Mouse (Mus musculus) olfactory bulb, adult 2 months (tissue): ENCODE data around the gene Gapdhs. TPM values are rescaled to one million over a fixed set of nuclear protein-coding genes. Genes with fewer than 3 reads are reported as not detected.
"Not testable (repeated sequence)": the region's sequence is repeated elsewhere in the genome, so short reads cannot be mapped to it uniquely, and the experiment has no call there.

ENCODE experiments used
- H3K27ac ChIP-seq: fragments of 200-500 bp; 2 replicates; pipeline ENCODE4 v1.5.1; 2012; ENCODE audit warnings: low read depth, low read length; ENCODE audit not compliant: insufficient read depth
- H3K4me1 ChIP-seq: fragments of 200-500 bp; 2 replicates; pipeline ENCODE4 v1.6.1; 2012; ENCODE audit warnings: low read length; ENCODE audit not compliant: control insufficient read depth, insufficient read depth
- H3K4me3 ChIP-seq: fragments of 200-500 bp; 2 replicates; pipeline ENCODE4 v1.5.1; 2012; ENCODE audit warnings: mild to moderate bottlenecking, low read depth, low read length, moderate library complexity; ENCODE audit not compliant: insufficient read depth
- CTCF ChIP-seq: fragments of 200-500 bp; IDR thresholded peaks from 2 replicates; pipeline ENCODE4 v1.5.1; 2012; ENCODE audit warnings: low read depth, mild to moderate bottlenecking, low read length, moderate library complexity; ENCODE audit not compliant: insufficient read depth
- POLR2A ChIP-seq: fragments of 200-500 bp; IDR thresholded peaks from 2 replicates; pipeline ENCODE4 v1.6.1; 2012; ENCODE audit warnings: mild to moderate bottlenecking, low read depth, low read length, moderate library complexity; ENCODE audit not compliant: insufficient read depth
- WGBS: fragments of 180-500 bp; shearing (Covaris S2); methylation state at CpG from one replicate; pipeline ENCODE4 v1.1.7; 2018; 5-methylcytosine and 5-hydroxymethylcytosine counted together
- polyA plus RNA-seq: library from polyadenylated mRNA; stranded (reverse); fragments of >200 nt; gene quantifications from 2 replicates; pipeline ENCODE4 v1.2.4, GENCODE M21; 2012; ENCODE audit warnings: low replicate concordance; ENCODE audit not compliant: missing spikeins, insufficient read depth, insufficient read length

The Gapdhs gene
- polyA plus RNA-seq, 1 experiment = not detected

GRCm38 (mm10) chr7:30751086-30751669 is 7.7 kb upstream of the Gapdhs start, which contains the start of gene Sbsn:
Gene Sbsn, plus strand, starts transcription at chr7:30751471.
- Histone ChIP-seq H3K4me1 (peaks cover 29% of the 10 kb centered on the region), H3K4me3 (no peak within 1 kb of the TSS), H3K27ac (peak within 1 kb of the TSS; percentile 28)
- WGBS = 22% methylated on average over 5 of the region's 5 CpGs
- 0 out of 2 replicates have a peak, but pooled peaks have one; percentile 19 for TF ChIP-seq POLR2A
- no peak for TF ChIP-seq CTCF

GRCm38 (mm10) chr7:30749824-30750606 is 6.5 kb upstream of the Gapdhs start:
- 73% methylated on average over 13 of the region's 13 CpGs for WGBS
- Histone ChIP-seq H3K4me1 (peaks cover 29% of the 10 kb centered on the region), H3K27ac (no peak overlapping the region), H3K4me3 (no peak overlapping the region)
- TF ChIP-seq POLR2A = no peak

GRCm38 (mm10) chr7:30747525-30748204 is 4.2 kb upstream of the Gapdhs start:
- Histone ChIP-seq H3K27ac (no peak overlapping the region), H3K4me3 (no peak overlapping the region), H3K4me1 (peaks cover 25% of the 10 kb centered on the region)
- WGBS = 88% methylated on average over 7 of the region's 7 CpGs
- no peak for TF ChIP-seq POLR2A
- TF ChIP-seq CTCF = no peak

- H3K4me1 ChIP-seq = peaks cover 3% of the 10 kb centered on the region; the same call in 1 of the 2 replicates
- H3K4me3 ChIP-seq = no peak overlapping the region
- TF ChIP-seq POLR2A = no peak
- no peak for TF ChIP-seq CTCF
- 41% methylated on average over 4 of the region's 4 CpGs for WGBS
- H3K27ac ChIP-seq = no peak overlapping the region
Measured at GRCm38 (mm10) chr7:30744022-30744598, 629 bp upstream of the Gapdhs start.

- H3K4me3 ChIP-seq = not testable (repeated sequence)
- WGBS = 84% methylated on average over 2 of the region's 2 CpGs
Measured at GRCm38 (mm10) chr7:30742570-30742969, 911 bp downstream of the Gapdhs start.

GRCm38 (mm10) chr7:30736211-30736610 is 7.3 kb downstream of the Gapdhs start:
- Histone ChIP-seq H3K4me1 (peaks cover 19% of the 10 kb centered on the region), H3K4me3 (no peak overlapping the region), H3K27ac (no peak overlapping the region)
- TF ChIP-seq POLR2A = no peak
- TF ChIP-seq CTCF = no peak
- WGBS = 48% methylated on average over 3 of the region's 3 CpGs

More at GRCm38 (mm10) chr7:30742570-30742969, 911 bp downstream of the Gapdhs start:
- H3K4me1 ChIP-seq, H3K27ac ChIP-seq: not testable (repeated sequence)

- Histone ChIP-seq H3K4me1 (peaks cover 17% of the 10 kb centered on the region), H3K4me3 (peak overlapping the region; percentile 74), H3K27ac (peak overlapping the region; percentile 83)
- WGBS = 6% methylated on average over 18 of the region's 22 CpGs
Measured at GRCm38 (mm10) chr7:30730064-30730722, 13.3 kb downstream of the Gapdhs start.

- peaks cover 17% of the 10 kb centered on the region for H3K4me1 ChIP-seq
- peak within 1 kb of the TSS; percentile 83 for H3K27ac ChIP-seq
- TF ChIP-seq CTCF = no peak
- TF ChIP-seq POLR2A = peak; percentile 86
- H3K4me3 ChIP-seq = peak within 1 kb of the TSS; percentile 74
- under 1% methylated on average over 60 of the region's 60 CpGs for WGBS
Measured at GRCm38 (mm10) chr7:30729396-30730063, 14.0 kb downstream of the Gapdhs start, which contains the start of gene Tmem147. Gene Tmem147, minus strand, starts transcription at chr7:30729540.
